Mouse (Mus musculus) ES-E14 (cell line): ENCODE data around the gene Olfr1049. TPM values are rescaled to one million over a fixed set of nuclear protein-coding genes. Genes with fewer than 3 reads are reported as not detected.
"Not testable (repeated sequence)": the region's sequence is repeated elsewhere in the genome, so short reads cannot be mapped to it uniquely, and the experiment has no call there.

Experiments used
- DNase-seq: peaks from one replicate; pipeline ENCODE4 v3.0.0-alpha.2; 2013; ENCODE audit warnings: low read depth, low spot score
- H3K27ac ChIP-seq: 2 replicates; pipeline ENCODE4 v1.5.1; 2012; ENCODE audit warnings: low read depth, mild to moderate bottlenecking, low read length, moderate library complexity, mixed read lengths; ENCODE audit not compliant: poor library complexity, insufficient read depth, severe bottlenecking
- H3K36me3 ChIP-seq: 2 replicates; pipeline ENCODE4 v1.6.1; 2012; ENCODE audit warnings: mild to moderate bottlenecking, low read length, moderate library complexity, mixed read lengths; ENCODE audit not compliant: control insufficient read depth, poor library complexity, insufficient read depth, severe bottlenecking
- H3K4me1 ChIP-seq, 2 experiments: fragments of 150-350 bp in 1 of 2; sonication (generic) in 1 of 2; 2 replicates each; pipeline ENCODE4 v1.6.1; 2012; ENCODE audit warnings: low read length in 2 of 2, mild to moderate bottlenecking in 1 of 2, mixed read lengths in 1 of 2; ENCODE audit not compliant: control insufficient read depth in 2 of 2, insufficient read depth in 2 of 2, poor library complexity in 1 of 2
- H3K4me3 ChIP-seq, 2 experiments: fragments of 150-350 bp in 1 of 2; sonication (generic) in 1 of 2; 2 replicates each; pipeline ENCODE4 v1.5.1; 2012; ENCODE audit warnings: low read length in 2 of 2, low read depth in 1 of 2, mild to moderate bottlenecking in 1 of 2, mixed read lengths in 1 of 2; ENCODE audit not compliant: insufficient read depth in 1 of 2, poor library complexity in 1 of 2, severe bottlenecking in 1 of 2
- H3K9ac ChIP-seq: 2 replicates; pipeline ENCODE4 v1.6.1; 2012; ENCODE audit warnings: low read depth, mild to moderate bottlenecking, low read length, mixed read lengths; ENCODE audit not compliant: poor library complexity, insufficient read depth, severe bottlenecking
- H3K9me3 ChIP-seq: fragments of 150-350 bp; sonication (generic); 2 replicates; pipeline ENCODE4 v1.6.1; 2012; ENCODE audit warnings: low read depth, mild to moderate bottlenecking, low read length; ENCODE audit not compliant: control insufficient read depth, insufficient read depth
- CHD2 ChIP-seq: IDR thresholded peaks from 2 replicates; pipeline ENCODE4 v1.6.1; 2014; ENCODE audit warnings: mild to moderate bottlenecking, low read depth, low read length, inconsistent platforms
- HCFC1 ChIP-seq: IDR thresholded peaks from 2 replicates; pipeline ENCODE4 v1.6.1; 2012; ENCODE audit warnings: low read length, inconsistent platforms, borderline replicate concordance; ENCODE audit not compliant: insufficient read depth
- MAFK ChIP-seq: IDR thresholded peaks from 2 replicates; pipeline ENCODE4 v1.6.1; 2014; ENCODE audit warnings: mild to moderate bottlenecking, low read depth, low read length, inconsistent platforms; ENCODE audit not compliant: insufficient read depth
- ZC3H11A ChIP-seq: IDR thresholded peaks from 2 replicates; pipeline ENCODE4 v1.6.1; 2012; ENCODE audit warnings: low read depth, mild to moderate bottlenecking, inconsistent platforms, low read length, borderline replicate concordance
- ZNF384 ChIP-seq: IDR thresholded peaks from 2 replicates; pipeline ENCODE4 v1.6.1; 2012; ENCODE audit warnings: low read depth, low read length, inconsistent platforms
- in situ Hi-C, 2 experiments: fragments of 600-800 bp; cut with MboI; formaldehyde crosslinking; loops; one replicate each; pipeline ENCODE4 v1.15.1; 2025; ENCODE audit warnings: low sequenced_read_pairs in 2 of 2, inconsistent platforms in 1 of 2; ENCODE audit not compliant: unreplicated experiment in 2 of 2
- total RNA-seq: library from RNA; depleted of rRNA; stranded (reverse); fragments of 300-350 nt; gene quantifications from 2 replicates; pipeline ENCODE4 v1.2.3, GENCODE M21; 2012; rRNA removed

Gene Olfr1049
- not detected in 2 replicates for total RNA-seq

- H3K27ac ChIP-seq, H3K9me3 ChIP-seq, H3K4me3 ChIP-seq, H3K9ac ChIP-seq, DNase-seq, H3K4me1 ChIP-seq, H3K36me3 ChIP-seq, in situ Hi-C loops: not testable (repeated sequence)
These were observed at the start of gene Olfr1049 for GRCm38 (mm10) chr2:86258228-86258627. Gene Olfr1049 (minus strand): TSS chr2:86258328.

- DNase-seq = no peak
These were observed 34.0 kb upstream of the Olfr1049 start, which contains the start of gene Olfr1052 for GRCm38 (mm10) chr2:86292155-86292554. Gene Olfr1052 (plus strand): TSS chr2:86292455.

GRCm38 (mm10) chr2:86278988-86279387, 20.9 kb upstream of the Olfr1049 start, which contains the start of gene Olfr1051:
Gene Olfr1051 (minus strand): TSS chr2:86279088.
- H3K9me3 ChIP-seq, H3K36me3 ChIP-seq, in situ Hi-C loops, H3K27ac ChIP-seq, H3K4me3 ChIP-seq, H3K4me1 ChIP-seq, H3K9ac ChIP-seq, DNase-seq: not testable (repeated sequence)

More at GRCm38 (mm10) chr2:86292155-86292554, 34.0 kb upstream of the Olfr1049 start, which contains the start of gene Olfr1052:
- no peaks in the 10 kb centered on the region for H3K36me3 ChIP-seq
- no peak within 1 kb of the TSS for H3K27ac ChIP-seq
- no peak for TF ChIP-seq CHD2
- no peak for TF ChIP-seq MAFK
- TF ChIP-seq HCFC1 = no peak
- TF ChIP-seq ZNF384 = no peak
- no peak for TF ChIP-seq ZC3H11A
- H3K9me3 ChIP-seq = no peaks in the 10 kb centered on the region
- H3K4me1 ChIP-seq = no peaks in the 10 kb centered on the region
- in situ Hi-C loops = no loop called here
- H3K9ac ChIP-seq = no peak within 1 kb of the TSS
- H3K4me3 ChIP-seq = no peak within 1 kb of the TSS

- no peaks in the 10 kb centered on the region for H3K36me3 ChIP-seq
- no peaks in the 10 kb centered on the region for H3K4me1 ChIP-seq
- DNase-seq = no peak
- no peak within 1 kb of the TSS for H3K27ac ChIP-seq
- in situ Hi-C loops = no loop called here
- H3K4me3 ChIP-seq = no peak within 1 kb of the TSS
- TF ChIP-seq ZNF384 = no peak
- TF ChIP-seq MAFK = no peak
- no peak for TF ChIP-seq HCFC1
- TF ChIP-seq CHD2 = no peak
- no peak for TF ChIP-seq ZC3H11A
- no peaks in the 10 kb centered on the region for H3K9me3 ChIP-seq
- no peak within 1 kb of the TSS for H3K9ac ChIP-seq
These were observed 17.9 kb downstream of the Olfr1049 start, which contains the start of gene Olfr1048 for GRCm38 (mm10) chr2:86240189-86240588. Gene Olfr1048 (minus strand): TSS chr2:86240289.

GRCm38 (mm10) chr2:86231301-86231700, 26.8 kb downstream of the Olfr1049 start, which contains the start of gene Olfr1047:
Gene Olfr1047 (minus strand): TSS chr2:86231401.
- in situ Hi-C loops = no loop called here
- Histone ChIP-seq H3K27ac (no peak within 1 kb of the TSS), H3K9ac (no peak within 1 kb of the TSS), H3K36me3 (no peaks in the 10 kb centered on the region), H3K9me3 (no peaks in the 10 kb centered on the region), H3K4me3 (no peak within 1 kb of the TSS), H3K4me1 (no peaks in the 10 kb centered on the region)
- no peak for TF ChIP-seq MAFK
- TF ChIP-seq HCFC1 = no peak
- TF ChIP-seq CHD2 = no peak
- no peak for TF ChIP-seq ZC3H11A
- no peak for TF ChIP-seq ZNF384
- DNase-seq = no peak
